Mouse (Mus musculus) kidney, postnatal 14 days (tissue): ENCODE data around the gene B4galnt3.
"Not testable (repeated sequence)": the region's sequence is repeated elsewhere in the genome, so short reads cannot be mapped to it uniquely, and the experiment has no call there.

Source experiments
- DNase-seq: peaks from one replicate; pipeline ENCODE4 v3.0.0; 2022; ENCODE audit warnings: mixed read lengths

B4galnt3 gene

GRCm38 (mm10) chr6:120294056-120294784 is at the start of gene B4galnt3, which contains the start of gene D330020A13Rik:
B4galnt3 (minus strand) TSS chr6:120294559.
D330020A13Rik (plus strand) TSS chr6:120294364.
- peak; percentile 69 for DNase-seq

GRCm38 (mm10) chr6:120343992-120344391 is 49.6 kb upstream of the B4galnt3 start:
- no peak for DNase-seq

- no peak for DNase-seq
Measured at GRCm38 (mm10) chr6:120332351-120332750, 38.0 kb upstream of the B4galnt3 start.

- peak; percentile 84 for DNase-seq
Measured at GRCm38 (mm10) chr6:120324295-120324927, 30.1 kb upstream of the B4galnt3 start.

GRCm38 (mm10) chr6:120320369-120320768 is 26.0 kb upstream of the B4galnt3 start:
- no peak for DNase-seq

GRCm38 (mm10) chr6:120319129-120319528 is 24.8 kb upstream of the B4galnt3 start:
- no peak for DNase-seq

GRCm38 (mm10) chr6:120318303-120318940 is 24.1 kb upstream of the B4galnt3 start:
- DNase-seq: no peak

- no peak for DNase-seq
Measured at GRCm38 (mm10) chr6:120312443-120312842, 18.1 kb upstream of the B4galnt3 start.

GRCm38 (mm10) chr6:120309787-120310186 is 15.4 kb upstream of the B4galnt3 start:
- DNase-seq: no peak

GRCm38 (mm10) chr6:120309338-120309737 is 15.0 kb upstream of the B4galnt3 start:
- peak; percentile 40 for DNase-seq

GRCm38 (mm10) chr6:120306859-120307594 is 12.7 kb upstream of the B4galnt3 start:
- no peak for DNase-seq

- peak; percentile 18 for DNase-seq
Measured at GRCm38 (mm10) chr6:120302755-120303316, 8.5 kb upstream of the B4galnt3 start.

GRCm38 (mm10) chr6:120301137-120301536 is 6.8 kb upstream of the B4galnt3 start:
- DNase-seq: peak; percentile 64

GRCm38 (mm10) chr6:120296589-120296988 is 2.2 kb upstream of the B4galnt3 start:
- not testable (repeated sequence) for DNase-seq

- DNase-seq: peak; percentile 88
Measured at GRCm38 (mm10) chr6:120294785-120295133, 400 bp upstream of the B4galnt3 start.

- DNase-seq: no peak
Measured at GRCm38 (mm10) chr6:120291396-120292009, 2.9 kb downstream of the B4galnt3 start.

- no peak for DNase-seq
Measured at GRCm38 (mm10) chr6:120289430-120289829, 4.9 kb downstream of the B4galnt3 start.

GRCm38 (mm10) chr6:120288541-120288940 is 5.8 kb downstream of the B4galnt3 start:
- DNase-seq: no peak

GRCm38 (mm10) chr6:120287279-120287678 is 7.1 kb downstream of the B4galnt3 start:
- peak; percentile 33 for DNase-seq

GRCm38 (mm10) chr6:120276874-120277449 is 17.4 kb downstream of the B4galnt3 start:
- no peak for DNase-seq

GRCm38 (mm10) chr6:120275301-120275700 is 19.1 kb downstream of the B4galnt3 start:
- no peak for DNase-seq

GRCm38 (mm10) chr6:120274887-120275286 is 19.5 kb downstream of the B4galnt3 start:
- no peak for DNase-seq
